Mouse (Mus musculus) ES-E14 (cell line): ENCODE data around the gene Shisa2.

Experiments used
- HCFC1 ChIP-seq: IDR thresholded peaks from 2 replicates; pipeline ENCODE4 v1.6.1; 2012; ENCODE audit warnings: low read length, inconsistent platforms, borderline replicate concordance; ENCODE audit not compliant: insufficient read depth
- MAFK ChIP-seq: IDR thresholded peaks from 2 replicates; pipeline ENCODE4 v1.6.1; 2014; ENCODE audit warnings: mild to moderate bottlenecking, low read depth, low read length, inconsistent platforms; ENCODE audit not compliant: insufficient read depth

DNA sequence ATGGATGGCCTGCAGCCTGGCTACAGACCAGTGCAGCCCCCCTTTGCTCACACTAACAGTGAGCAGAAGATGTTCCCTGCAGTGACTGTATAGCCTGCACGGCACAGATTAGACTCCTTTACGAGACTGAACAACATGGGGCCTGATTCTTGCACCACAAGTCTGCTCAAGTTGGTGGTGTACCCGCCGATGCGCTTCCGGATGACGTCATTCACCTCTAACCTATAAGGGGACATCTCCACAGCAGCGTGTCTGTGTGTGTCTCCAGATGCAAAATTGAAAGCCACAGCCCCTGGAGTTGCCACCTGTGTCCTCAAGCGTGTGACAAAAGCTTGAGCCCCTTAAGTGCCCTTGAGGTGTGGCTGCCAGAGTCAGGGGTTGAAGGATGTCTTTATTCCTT is 5.0 kb downstream of the Shisa2 start:
- no peak for TF ChIP-seq HCFC1
- no peak for TF ChIP-seq MAFK
